Mouse (Mus musculus) E14TG2a.4 (cell line): ENCODE measurements around the gene Kif21b.

Experiments used
- CTCF ChIP-seq: conservative IDR thresholded peaks from 2 replicates; pipeline ENCODE4 v1.5.1; 2014; ENCODE audit warnings: low read length
- NANOG ChIP-seq: IDR thresholded peaks from 2 replicates; pipeline ENCODE4 v1.6.1; 2014; ENCODE audit warnings: borderline replicate concordance, low read length, mixed read lengths
- POU5F1 ChIP-seq: IDR thresholded peaks from 2 replicates; pipeline ENCODE4 v1.6.1; 2014; ENCODE audit warnings: low read length, borderline replicate concordance

DNA sequence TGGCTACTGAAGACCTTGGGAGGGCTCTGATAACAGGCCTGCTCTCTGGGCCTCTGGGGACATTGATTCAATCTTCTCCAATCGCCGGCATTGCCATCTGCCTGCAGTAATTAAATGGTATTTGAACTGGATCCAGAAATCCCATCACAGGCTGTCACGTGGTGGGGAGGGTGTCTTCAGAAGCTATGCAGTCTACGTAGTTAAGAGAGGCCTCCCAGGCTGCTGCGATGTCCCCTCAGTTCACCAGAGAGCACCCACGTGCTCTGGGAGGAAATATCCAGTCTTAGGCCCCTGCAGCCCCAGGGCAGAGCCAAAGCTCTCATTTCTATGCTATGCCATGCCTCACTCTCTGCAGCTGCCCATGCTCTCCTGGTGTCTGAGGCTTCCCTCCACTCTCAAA is 11.1 kb downstream of the Kif21b start:
- TF ChIP-seq CTCF (no peak), NANOG (no peak), POU5F1 (no peak)
